Mouse (Mus musculus): ENCODE results near the gene Canx.

DNA sequence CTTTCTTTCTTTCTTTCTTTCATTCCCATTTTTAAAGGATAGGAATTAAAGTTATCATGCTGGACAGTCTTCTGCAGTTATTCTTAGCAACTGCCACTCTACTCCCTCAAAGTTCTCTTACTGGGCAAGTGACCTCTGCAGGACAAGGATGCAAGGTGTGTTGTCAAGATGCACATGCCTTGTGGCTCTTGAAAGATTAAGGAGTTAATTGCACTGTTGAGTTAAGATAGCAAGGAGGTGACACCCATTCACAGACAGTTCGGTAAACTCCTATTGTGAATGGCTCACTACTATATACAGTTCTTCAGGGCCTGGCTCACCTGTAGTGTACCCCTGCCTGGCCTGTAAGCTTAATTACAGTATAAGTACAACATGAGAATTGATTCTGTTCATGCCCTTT lies 1.6 kb downstream of the Canx start:
- TF ChIP-seq CEBPB (IDR thresholded peaks at IDR 0.05; ENCODE audit: insufficient read depth, poor library complexity, severe bottlenecking) (no peak), USF1 (IDR thresholded peaks at IDR 0.05; ENCODE audit: low read depth) (no peak), POLR2A (IDR thresholded peaks at IDR 0.05; ENCODE audit: insufficient read length, low read depth) (no peak), TCF12 (IDR thresholded peaks at IDR 0.05; ENCODE audit: insufficient read depth, poor library complexity, severe bottlenecking) (no peak), TCF3 (IDR thresholded peaks at IDR 0.05; ENCODE audit: insufficient read length, low read depth) (no peak), POLR2AphosphoS2 (IDR thresholded peaks at IDR 0.05; ENCODE audit: insufficient read length, low read depth) (no peak), MYOD1 (IDR thresholded peaks at IDR 0.05; ENCODE audit: control insufficient read depth in 1 of 3, insufficient read length in 2 of 3, low read depth in 2 of 3) (no peak), MYOG (IDR thresholded peaks at IDR 0.05; ENCODE audit: control insufficient read depth in 1 of 3, insufficient read depth in 1 of 3, insufficient read length in 2 of 3, low read depth in 2 of 3) (no peak), MAX (IDR thresholded peaks at IDR 0.05; ENCODE audit: low read depth) (no peak)
